In genomic region chrX:162055635-162056034, GRCm38 (mm10) we compare ENCODE assay signal across 21 mouse cellular contexts.
"Had no signal": no experiment of that assay in that cellular context is flagged by ENCODE, and none has a peak within 500 bp of the region (broad histone marks: within the 10 kb centered on the region; RNA-seq: fewer than 3 reads in every experiment).

No protein-coding gene starts in this region.

- H3K4me2 ChIP-seq: lung, embryonic 15.5 days; midbrain, embryonic 11.5 days; midbrain, embryonic 13.5 days; neural tube, embryonic 13.5 days; neural tube, embryonic 15.5 days had no signal

- H3K9me3 ChIP-seq: lung, embryonic 15.5 days; megakaryocyte, embryonic 14.5 days; midbrain, embryonic 13.5 days; neural tube, embryonic 13.5 days; neural tube, embryonic 15.5 days had no signal

- H3K4me1 ChIP-seq: lung, embryonic 15.5 days; megakaryocyte, embryonic 14.5 days; midbrain, embryonic 13.5 days; neural tube, embryonic 13.5 days; neural tube, embryonic 15.5 days had no signal

- H3K27ac ChIP-seq: lung, embryonic 15.5 days; macrophage; midbrain, embryonic 13.5 days; neural tube, embryonic 13.5 days; neural tube, embryonic 15.5 days had no signal

- DNase-seq: lung, adult 2 months; lung, postnatal 14 days; lung, postnatal 36 days; retina, postnatal 1 day; right cerebral cortex, adult 18-20 months; right cerebral cortex, postnatal 25 days; right cerebral cortex, postnatal 4 days; spleen, adult 18-20 months; thymus, adult 18-20 months; thymus, postnatal 14 days; thymus, postnatal 36 days had no signal

- H3K9ac ChIP-seq: lung, embryonic 15.5 days; midbrain, embryonic 13.5 days; neural tube, embryonic 13.5 days; neural tube, embryonic 15.5 days had no signal

- ATAC-seq: lung, postnatal 0 days; midbrain, embryonic 13.5 days; midbrain, embryonic 16.5 days had no signal

- H3K36me3 ChIP-seq: lung, embryonic 15.5 days; midbrain, embryonic 13.5 days; neural tube, embryonic 13.5 days; neural tube, embryonic 15.5 days had no signal

- H3K4me3 ChIP-seq: lung, embryonic 15.5 days; megakaryocyte, embryonic 14.5 days; midbrain, embryonic 13.5 days; myocyte; neural tube, embryonic 13.5 days; neural tube, embryonic 15.5 days had no signal
